Mouse (Mus musculus) cortical plate, adult 2 months (tissue): ENCODE measurements around the gene Hsdl2.

ENCODE experiments used
- CTCF ChIP-seq: fragments of 200-500 bp; IDR thresholded peaks from 2 replicates; pipeline ENCODE4 v1.5.1; 2011; ENCODE audit warnings: mild to moderate bottlenecking, control low read depth, low read length; ENCODE audit not compliant: insufficient read depth; ENCODE audit errors: extremely low read depth
- POLR2A ChIP-seq: fragments of 200-500 bp; IDR thresholded peaks from 2 replicates; pipeline ENCODE4 v1.6.1; 2011; ENCODE audit warnings: mild to moderate bottlenecking, low read length, control low read depth; ENCODE audit not compliant: insufficient read depth; ENCODE audit errors: extremely low read depth

GRCm38 (mm10) chr4:59547136-59547889, 34.0 kb upstream of the Hsdl2 start:
- no peak for TF ChIP-seq POLR2A
- TF ChIP-seq CTCF = no peak
